Mouse (Mus musculus) gastrocnemius, adult 8-10 months (tissue): Measurements from ENCODE around the gene Nfkbie. TPM values are rescaled to one million over a fixed set of nuclear protein-coding genes. Genes with fewer than 3 reads are reported as not detected.

Experiments used
- DNase-seq, 2 experiments: peaks; one replicate each; pipeline ENCODE4 v3.0.0; 2022; ENCODE audit warnings: low spot score in 2 of 2
- total RNA-seq, 4 experiments: library from RNA; stranded (reverse); gene quantifications; 2 replicates each; pipeline ENCODE4 v1.2.4; 2022

Nfkbie gene
- under 1 TPM; 0.27 to 0.56 (median 0.34) TPM for total RNA-seq

DNA sequence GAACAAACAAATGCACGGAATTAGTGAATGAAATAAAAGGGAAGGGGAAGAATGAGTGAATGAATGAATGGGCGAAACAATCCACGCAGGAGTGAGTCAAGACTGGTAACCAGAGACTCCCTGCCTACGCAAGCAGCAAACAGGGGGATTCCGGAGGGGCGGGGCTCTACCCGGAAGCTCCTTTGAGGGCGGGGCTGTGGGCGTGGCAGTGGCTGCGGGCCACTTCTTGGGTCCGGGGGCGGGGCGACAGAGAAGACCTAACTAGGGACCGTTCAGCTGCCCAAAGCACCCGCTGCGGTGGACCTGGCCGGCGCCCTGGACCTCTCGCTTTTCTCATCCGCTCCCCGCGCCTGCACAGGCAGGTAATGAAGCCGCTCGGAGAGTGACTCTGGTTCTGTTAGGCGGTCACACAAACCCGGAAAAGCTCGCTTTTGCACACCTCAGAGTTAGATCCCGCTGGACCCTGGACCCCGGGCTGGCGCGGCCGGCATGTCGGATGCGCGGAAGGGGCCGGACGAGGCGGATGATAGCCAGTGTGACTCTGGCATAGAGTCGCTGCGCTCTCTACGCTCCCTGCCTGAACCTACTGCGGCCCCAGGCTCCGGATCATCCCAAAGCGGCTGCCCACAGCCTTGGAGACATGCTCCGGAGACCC, at the start of gene Nfkbie:
Nfkbie (plus strand) TSS at position 252 of the 655 bp plus-strand sequence.
- DNase-seq, result peak; percentile 89 to 92

DNA sequence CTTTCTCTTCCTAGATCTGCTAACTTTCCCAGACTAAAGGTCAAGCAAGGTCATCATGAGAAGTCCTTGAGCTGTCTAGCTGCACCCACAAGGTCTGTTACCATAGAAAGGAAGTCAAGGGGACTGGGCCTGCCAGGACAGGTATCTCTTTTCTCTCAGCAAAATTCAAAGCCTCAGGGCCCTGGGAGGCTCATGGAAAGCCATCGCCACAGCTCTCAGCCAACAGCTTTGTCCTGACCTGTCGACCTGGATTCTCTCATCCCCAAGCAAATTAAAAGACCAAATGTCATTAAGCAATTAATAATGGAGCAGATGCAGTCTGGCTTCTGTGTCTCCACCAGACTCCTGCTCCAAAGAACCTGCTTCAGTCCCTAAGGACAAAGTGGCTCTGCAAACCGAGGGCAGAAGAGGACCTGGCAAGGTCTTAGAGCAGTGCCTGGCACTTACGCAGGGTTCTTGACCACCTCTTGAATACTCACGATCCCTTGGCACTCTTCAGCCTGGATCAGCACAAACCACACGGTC, 49.5 kb upstream of the Nfkbie start:
- DNase-seq, result no peak

DNA sequence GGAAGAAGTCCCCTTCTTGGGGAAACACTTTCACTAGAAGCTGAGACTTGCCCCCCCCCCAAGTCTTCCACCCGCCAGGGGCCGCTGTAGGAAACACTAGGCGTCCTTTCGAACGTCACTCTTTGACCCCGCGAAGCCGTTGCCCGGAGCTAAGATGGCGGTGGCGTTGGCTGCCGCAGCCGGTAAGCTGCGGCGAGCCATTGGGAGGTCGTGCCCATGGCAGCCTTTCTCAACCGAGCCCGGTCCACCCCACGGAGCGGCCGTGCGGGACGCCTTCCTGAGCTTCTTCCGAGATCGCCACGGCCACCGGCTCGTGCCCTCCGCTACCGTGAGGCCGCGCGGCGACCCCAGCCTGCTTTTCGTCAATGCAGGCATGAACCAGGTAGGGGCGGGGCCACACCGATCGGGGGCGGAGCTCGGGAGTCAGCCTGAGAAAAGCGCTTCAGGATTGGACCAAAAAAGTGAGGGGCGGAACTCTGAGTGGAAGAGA, 48.8 kb upstream of the Nfkbie start, which contains the start of gene Aars2:
Aars2 (plus strand) TSS at position 142 of the 490 bp plus-strand sequence.
- peak; percentile 88 for DNase-seq

DNA sequence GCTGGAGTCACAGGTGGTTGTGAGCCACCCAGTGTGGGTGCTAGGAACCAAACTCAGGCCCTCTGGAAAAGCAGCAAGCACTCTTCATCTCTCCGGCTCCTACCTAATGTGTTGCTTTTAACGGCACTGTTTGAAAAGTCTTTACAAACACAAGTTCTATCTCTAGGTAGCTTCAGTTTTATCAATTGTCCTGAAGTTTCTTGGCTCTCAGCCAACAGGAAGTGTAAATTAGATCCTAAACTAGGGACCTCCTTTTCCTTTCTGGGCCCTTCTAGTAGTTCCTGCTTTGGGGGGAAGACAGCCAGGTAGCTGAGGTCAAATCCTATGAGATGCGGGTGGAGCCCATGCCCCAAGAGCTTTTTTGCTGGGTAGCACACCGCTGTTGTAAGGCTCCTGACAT, 44.6 kb upstream of the Nfkbie start:
- DNase-seq, result no peak

DNA sequence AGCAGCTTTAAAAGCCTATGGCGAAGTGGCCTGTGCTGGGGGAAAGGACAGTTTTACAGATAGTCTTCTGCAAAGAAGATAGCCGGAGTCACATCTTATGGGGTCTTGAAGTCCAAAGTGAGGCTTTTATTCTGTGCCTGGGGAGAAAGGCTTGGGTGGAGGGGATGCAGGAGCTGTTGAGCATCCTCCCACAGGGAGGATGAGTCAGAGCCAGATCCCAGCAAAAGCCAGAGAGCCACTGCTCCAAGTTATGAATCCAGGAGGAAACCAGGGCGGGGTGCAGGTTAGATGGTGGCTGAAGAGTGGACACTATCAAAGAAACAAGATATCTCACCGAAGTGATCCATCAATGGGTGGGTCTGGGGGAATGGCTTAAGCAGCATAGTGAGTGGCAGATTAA, 43.7 kb upstream of the Nfkbie start:
- DNase-seq, result no peak

DNA sequence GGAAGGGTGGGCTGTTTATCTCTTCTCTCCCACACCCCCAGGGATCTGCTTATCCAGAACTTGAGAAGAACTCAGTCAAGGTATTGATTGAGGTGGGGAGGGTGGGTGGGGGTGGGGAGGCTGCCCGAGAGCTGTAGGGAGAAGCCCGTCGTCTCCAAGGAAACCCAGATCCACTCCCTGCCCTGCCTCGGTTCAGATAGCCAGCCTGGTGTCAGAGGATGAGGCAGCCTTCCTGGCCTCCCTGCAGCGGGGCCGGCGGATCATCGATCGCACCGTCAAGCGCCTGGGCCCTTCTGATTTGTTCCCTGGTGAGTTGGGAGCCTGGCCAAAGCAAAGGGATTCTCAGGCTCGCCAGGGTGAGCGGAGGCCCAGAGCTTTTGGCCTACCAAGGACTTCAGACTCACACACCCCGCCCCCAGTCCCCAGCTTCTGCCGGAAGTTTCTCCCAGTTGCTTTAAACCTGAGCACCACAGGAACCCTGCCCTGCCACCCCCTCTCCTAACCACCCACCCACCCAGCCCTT, 40.2 kb upstream of the Nfkbie start:
- no peak for DNase-seq

DNA sequence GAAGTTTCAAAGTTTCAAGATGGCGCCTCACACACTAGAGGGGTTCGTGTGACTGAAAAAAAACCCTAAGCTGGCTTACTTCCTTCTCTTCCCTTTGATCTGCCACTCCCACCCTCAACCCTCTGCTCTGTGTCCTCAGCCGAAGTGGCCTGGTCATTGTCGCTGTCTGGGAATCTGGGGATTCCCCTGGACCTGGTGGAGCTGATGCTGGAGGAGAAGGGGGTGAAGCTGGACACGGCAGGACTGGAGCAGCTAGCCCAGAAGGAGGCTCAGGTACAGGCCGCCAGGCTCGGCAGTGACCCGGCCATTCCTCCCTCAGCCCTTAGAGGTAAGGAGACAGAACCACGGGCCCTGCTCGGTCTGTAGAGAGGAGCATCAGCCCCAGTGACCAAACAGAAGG, 39.7 kb upstream of the Nfkbie start:
- DNase-seq, result no peak

DNA sequence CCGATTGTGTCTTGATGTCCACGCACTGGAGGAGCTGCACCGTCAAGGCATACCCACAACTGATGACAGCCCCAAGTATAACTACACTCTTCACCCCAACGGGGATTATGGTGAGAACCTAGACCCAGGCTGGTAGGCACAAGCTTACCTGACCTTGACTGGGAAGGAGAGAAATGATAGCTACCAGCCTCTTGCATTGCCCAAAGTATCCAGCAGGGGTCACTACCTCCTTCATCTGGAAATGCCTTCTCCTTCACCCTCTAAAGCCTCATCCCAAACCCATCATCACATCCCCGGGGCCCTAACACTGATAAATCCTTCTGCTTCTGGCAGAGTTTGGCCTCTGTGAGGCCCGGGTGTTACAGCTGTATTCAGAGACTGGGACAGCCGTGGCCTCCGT, 39.0 kb upstream of the Nfkbie start:
- peak; percentile 43 to 44 for DNase-seq

DNA sequence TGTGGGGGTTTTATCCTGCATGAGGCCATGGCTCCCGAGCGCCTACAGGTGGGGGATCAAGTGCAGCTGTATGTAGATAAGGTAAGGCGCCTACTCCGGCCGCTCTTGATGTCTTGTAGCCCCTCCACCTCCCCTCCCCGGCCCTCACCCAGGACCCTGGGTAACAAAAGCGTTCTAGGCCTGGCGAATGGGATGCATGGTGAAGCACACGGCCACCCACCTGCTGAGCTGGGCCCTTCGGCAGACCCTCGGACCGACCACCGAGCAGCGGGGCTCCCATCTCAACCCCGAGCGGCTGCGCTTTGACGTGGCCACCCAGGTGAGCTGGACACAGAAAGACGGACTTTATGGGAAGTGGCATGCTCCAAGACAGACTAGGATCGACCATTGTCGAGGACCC, 38.4 kb upstream of the Nfkbie start:
- DNase-seq, result no peak

DNA sequence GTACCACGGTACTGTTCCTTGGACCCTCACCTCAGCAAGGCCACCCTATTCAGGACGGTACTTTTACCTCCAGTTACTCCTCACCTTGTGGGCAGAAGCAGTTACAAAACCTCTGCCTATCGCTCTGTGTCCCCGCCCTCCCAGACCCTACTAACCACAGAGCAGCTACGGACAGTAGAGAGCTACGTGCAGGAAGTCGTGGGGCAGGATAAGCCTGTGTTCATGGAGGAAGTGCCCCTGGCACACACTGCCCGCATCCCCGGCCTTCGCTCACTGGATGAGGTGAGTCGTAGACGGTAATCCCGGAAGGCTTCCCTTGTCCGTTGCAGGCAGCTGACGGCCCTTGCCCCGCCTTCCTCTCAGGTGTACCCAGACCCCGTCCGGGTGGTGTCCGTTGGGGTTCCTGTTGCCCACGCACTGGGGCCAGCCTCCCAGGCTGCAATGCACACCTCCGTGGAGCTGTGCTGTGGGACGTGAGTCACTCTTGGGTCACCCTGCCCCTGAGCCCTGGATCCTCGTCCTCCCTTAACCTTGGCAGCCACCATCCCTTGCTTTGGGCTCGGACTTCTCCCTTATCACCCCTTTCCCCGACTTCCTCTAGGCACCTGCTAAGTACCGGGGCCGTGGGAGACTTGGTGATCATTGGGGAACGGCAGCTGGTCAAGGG, 37.8 kb upstream of the Nfkbie start:
- DNase-seq, result no peak

DNA sequence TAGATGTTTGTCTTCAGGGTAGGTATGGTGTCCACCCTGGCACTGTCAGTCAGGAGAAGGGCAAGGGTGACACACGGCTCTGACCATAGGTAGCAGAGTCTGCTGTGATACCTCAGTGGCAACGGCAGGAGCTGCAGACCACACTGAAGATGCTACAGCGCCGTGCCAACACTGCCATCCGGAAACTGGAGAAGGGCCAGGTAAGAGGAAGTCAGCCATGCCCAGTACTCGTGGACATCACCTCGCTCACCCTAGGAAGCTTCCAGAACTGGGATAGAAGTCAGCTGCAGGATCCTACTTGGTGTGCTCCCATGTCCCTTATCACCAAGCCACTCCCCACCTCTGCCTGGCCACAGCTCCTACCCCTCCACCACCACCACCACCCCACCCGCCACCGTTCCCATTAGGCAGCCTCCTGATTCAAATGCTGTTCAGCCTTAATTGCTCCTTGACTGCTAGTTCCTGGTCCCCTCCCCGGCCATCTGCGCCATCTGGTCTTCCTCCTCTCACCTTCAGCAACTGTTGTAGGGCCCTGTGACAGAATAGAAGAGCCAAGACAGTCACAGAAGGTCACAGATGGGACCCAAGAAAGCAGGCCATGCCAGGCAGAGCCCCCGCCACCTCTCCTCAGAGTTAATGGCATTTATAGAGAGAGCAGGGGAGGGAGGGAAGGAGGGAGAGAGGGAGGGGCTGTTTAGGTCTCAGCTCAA, 36.6 kb upstream of the Nfkbie start:
- DNase-seq, result no peak

DNA sequence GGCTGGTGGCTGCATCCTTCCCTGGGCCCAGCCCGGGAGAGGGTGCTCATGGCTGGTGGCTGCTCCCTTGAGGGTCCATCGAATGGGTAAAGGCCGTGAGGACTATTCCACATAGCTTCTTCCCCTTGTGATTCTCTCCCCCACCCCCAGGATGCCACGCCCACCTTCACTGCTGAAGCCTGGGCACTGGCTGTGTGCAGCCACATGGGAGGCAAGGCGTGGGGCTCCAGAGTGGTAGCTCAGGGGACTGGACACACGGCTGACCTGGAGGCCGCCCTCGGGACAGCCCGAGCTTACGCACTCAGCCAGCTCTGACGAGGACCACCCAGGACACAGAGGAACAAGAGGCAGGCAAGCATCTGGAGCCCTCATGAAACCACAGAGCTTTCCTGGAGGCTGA, 35.4 kb upstream of the Nfkbie start:
- DNase-seq, result no peak

DNA sequence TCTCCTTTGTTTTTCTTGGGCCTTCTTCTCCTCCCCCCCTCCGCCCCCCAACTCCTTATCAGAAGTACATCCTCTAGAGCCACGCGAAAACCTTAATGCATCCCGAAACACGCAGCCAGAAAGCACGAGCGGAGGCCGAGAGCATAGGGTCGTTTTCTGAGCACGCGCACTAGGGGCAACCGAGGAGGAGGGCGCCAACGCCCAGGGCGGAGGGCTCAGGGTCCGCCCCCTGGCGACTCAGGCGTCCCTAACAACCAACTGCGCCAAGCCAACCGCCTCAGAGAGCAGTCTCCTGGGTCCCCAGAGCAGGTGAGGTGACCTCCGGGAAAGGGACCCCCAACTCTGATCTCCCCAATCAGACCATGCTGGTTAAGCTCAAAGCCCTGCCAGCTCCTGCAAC, 32.2 kb upstream of the Nfkbie start, which contains the start of gene Tcte1:
Tcte1 (plus strand) TSS at position 172 of the 400 bp plus-strand sequence.
- no peak for DNase-seq

DNA sequence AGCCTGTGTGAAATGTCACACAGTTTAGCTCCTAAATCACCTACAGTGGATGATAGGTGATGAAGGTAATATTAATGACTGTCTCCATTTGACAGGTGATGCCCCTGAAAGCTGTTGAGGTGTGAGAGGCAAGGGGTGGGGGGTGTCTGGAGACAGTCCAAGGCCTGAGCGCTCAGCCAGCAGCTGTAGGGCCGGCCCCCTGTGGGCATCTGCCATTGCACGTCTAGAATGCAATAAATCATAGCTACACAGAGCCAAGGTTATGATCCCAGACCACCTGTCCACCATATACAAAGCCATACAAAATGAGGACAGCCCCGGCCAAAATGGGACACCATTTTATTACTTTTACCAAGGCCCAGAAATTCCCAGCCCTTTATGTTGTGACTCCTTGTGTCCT, 30.5 kb upstream of the Nfkbie start:
- no peak for DNase-seq

DNA sequence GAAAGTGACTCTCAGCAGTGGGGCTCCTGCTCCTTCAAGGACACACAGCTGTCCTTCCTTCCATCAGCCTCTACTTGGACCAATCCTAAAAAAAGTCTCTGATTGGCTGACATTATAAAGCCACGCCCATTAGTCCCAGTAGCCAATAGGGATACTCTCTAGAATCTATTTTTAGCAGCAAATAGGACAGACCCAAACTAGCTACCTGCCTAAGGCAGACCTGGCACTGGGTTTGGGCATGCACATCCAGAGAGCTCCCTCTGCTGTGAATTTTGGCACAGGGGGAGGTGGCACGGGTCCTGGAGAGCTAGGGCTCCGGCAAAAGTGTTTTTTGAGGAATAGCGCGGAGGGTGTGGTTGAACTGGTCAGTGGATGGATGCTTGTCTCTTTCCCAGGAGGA, 28.9 kb upstream of the Nfkbie start:
- DNase-seq, result no peak

DNA sequence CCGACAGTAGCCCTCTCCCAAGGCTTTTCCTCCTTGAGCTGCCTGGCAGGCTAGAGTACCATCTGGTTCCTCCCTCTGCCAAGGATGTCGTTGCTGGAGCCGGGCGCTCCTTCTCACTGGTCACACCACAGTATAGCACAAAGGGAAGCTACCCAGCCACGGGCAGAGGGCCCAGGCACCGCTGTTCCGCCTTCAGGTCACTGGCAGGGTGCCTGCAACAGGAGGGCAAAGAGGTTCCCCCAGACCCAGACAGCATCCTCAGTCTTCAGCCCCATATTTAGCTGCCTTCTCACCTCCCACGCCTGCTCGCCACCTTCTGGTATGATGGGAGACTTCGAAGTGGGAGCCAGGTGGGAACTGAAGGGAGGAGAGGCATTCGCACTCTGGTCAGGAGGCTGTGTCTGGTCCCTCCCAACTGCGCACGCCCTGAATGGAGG, 25.1 kb upstream of the Nfkbie start:
- DNase-seq, result no peak

DNA sequence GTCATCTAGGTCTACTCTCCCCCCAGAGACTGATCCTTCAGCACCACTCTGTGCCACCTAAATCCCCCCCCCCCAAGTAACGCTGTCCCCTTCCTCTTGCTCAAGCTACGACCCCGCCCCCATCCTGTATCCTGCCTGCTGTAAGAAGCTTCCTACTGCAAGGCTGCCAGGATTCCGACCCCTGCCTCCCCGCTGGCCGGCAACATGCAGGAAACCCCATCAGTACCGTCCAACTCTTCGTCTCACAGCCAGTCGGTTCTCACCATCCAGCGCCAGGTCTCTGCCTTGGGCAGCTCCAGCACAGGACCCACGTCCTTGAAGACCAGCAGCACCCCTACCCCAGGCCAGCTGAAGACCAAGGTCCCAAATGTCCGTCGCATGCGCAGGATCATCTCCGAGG, 22.6 kb upstream of the Nfkbie start:
- no peak for DNase-seq

DNA sequence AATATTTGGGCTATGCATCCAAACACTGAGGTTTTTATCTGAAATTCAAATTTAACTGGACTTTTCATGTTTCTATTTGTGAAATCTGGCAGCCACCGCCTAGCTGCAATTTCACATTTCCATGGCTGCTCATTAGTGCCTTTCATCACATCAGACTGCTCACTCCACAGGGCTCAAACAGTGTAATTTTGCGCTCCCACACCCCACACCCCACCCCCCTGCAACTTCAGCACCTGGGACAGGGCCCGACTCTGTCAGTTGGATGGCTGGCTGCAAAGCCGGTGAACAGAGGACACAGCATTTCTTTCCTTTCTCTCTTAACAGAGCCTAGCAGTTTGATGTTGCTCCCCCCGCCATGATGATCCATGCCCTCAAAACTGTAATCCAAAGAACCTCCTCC, 19.2 kb upstream of the Nfkbie start:
- DNase-seq, result no peak

DNA sequence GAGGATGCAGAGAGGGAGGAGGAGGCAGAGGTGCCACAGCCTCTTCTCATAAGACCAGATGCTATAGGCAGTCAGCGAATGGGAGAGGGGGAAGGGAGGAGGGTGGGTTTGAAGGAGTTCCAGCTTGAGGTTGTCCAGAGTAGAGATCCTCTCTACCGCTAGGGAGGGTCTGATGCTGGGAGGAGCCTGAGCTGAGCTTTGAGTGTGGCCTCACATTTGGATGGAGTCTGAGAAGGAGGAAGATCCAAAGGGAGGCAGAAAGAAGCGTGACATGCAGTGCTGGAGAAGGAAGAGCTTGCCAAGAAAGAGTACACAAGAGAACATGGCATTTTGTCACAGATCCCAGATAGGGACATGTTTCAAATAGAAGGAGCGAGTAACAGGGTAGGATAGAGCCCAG, 17.1 kb upstream of the Nfkbie start:
- DNase-seq, result no peak

DNA sequence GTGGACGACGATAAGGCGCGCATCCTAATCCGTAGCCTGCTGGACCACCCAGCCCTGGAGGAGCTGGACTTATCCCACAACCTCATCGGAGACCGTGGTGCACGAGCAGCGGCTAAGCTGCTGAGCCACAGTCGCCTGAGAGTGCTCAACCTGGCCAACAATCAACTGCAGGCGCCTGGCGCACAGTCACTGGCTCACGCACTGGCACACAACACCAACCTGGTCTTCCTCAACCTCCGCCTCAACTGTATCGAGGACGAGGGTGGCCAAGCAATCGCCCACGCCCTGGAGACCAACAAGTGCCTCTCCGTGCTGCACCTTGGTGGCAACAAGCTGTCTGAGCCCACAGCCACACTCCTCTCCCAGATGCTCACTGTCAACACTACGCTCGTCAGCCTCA, 15.8 kb upstream of the Nfkbie start:
- DNase-seq, result no peak

DNA sequence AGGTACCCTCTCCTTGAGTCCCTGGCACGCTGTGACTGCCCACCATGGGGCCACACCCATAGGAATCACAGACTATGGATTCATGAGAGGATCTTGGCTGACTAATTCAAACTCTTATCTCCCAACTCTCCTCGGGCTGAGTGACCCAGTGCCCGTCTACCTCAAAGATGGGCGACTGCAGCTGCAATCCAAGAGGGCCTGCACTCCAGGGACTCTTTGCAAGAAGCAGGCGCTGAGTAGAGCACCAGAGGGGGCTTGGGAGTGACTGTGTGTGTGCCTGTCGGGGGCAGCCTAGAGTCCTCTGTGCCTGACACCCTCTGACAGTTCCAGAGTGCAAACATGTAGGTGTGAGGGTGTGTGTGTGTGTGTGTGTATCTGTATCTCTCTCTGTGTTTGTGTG, 13.4 kb upstream of the Nfkbie start:
- DNase-seq, result no peak

DNA sequence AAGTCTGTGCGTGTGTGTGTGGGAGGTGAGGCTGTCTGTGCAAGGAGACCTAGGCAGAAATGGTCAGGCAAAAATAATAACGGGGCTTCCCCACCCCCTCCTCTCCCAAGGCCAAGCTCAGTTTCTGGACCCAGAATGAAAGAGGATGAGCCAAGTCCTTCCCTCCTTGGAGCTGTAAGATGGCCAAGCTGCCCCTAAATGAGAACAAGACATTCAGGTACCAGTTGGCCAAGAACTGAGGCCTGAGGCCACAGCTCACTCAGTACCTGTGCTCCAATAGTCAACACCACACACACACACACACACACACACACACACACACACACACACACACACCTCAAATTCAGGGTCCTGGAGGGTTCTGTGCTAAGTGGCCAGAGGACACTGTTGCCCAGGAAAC, 12.8 kb upstream of the Nfkbie start:
- no peak for DNase-seq
